Mouse (Mus musculus) heart, adult 2 months (tissue): Measurements from ENCODE around the gene Gnao1. TPM values are rescaled to one million over a fixed set of nuclear protein-coding genes. Genes with fewer than 3 reads are reported as not detected.

Source experiments
- DNase-seq, 2 experiments: peaks; one replicate each; pipeline ENCODE4 v3.0.0; 2021
- H3K27ac ChIP-seq: fragments of 200-600 bp; 2 replicates; pipeline ENCODE4 v1.8.1; 2022
- H3K27me3 ChIP-seq: fragments of 200-500 bp; 2 replicates; pipeline ENCODE4 v1.6.1; 2012; ENCODE audit warnings: mild to moderate bottlenecking, low read length, inconsistent platforms, mixed read lengths; ENCODE audit not compliant: control insufficient read depth, insufficient read depth
- H3K36me3 ChIP-seq: fragments of 200-500 bp; 2 replicates; pipeline ENCODE4 v1.6.1; 2012; ENCODE audit warnings: low read length, inconsistent platforms; ENCODE audit not compliant: control insufficient read depth, insufficient read depth
- H3K4me1 ChIP-seq: fragments of 200-500 bp; 2 replicates; pipeline ENCODE4 v1.6.1; 2011; ENCODE audit warnings: low read length; ENCODE audit not compliant: control insufficient read depth, insufficient read depth
- H3K4me3 ChIP-seq: fragments of 200-600 bp; 2 replicates; pipeline ENCODE4 v1.8.1; 2022
- H3K79me2 ChIP-seq: fragments of 200-500 bp; replicated peaks from 2 replicates; pipeline ENCODE4 v1.6.1; 2012; ENCODE audit warnings: mild to moderate bottlenecking, inconsistent platforms, low read length, moderate library complexity, mixed read lengths; ENCODE audit not compliant: control insufficient read depth, insufficient read depth
- H3K9ac ChIP-seq: fragments of 200-500 bp; 2 replicates; pipeline ENCODE4 v1.6.1; 2012; ENCODE audit warnings: low read depth, mild to moderate bottlenecking, control low read depth, inconsistent platforms, low read length, mixed read lengths
- CTCF ChIP-seq: fragments of 200-600 bp; IDR thresholded peaks from 2 replicates; pipeline ENCODE4 v1.8.1; 2022; ENCODE audit warnings: antibody characterized with exemption, mild to moderate bottlenecking, moderate library complexity
- EP300 ChIP-seq: fragments of 200-500 bp; IDR thresholded peaks from 2 replicates; pipeline ENCODE4 v1.6.1; 2011; ENCODE audit warnings: low read depth, low read length, control low read depth; ENCODE audit not compliant: insufficient read depth
- POLR2A ChIP-seq: fragments of 200-500 bp; IDR thresholded peaks from 2 replicates; pipeline ENCODE4 v1.6.1; 2011; ENCODE audit warnings: mild to moderate bottlenecking, low read depth, low read length, control low read depth; ENCODE audit not compliant: insufficient read depth
- WGBS: fragments of 180-500 bp; shearing (Covaris S2); methylation state at CpG from one replicate; pipeline ENCODE4 v1.1.7; 2018; 5-methylcytosine and 5-hydroxymethylcytosine counted together
- intact Hi-C: fragments of 180-260 bp; cut with DNase I; formaldehyde crosslinking; loops from one replicate; pipeline ENCODE4 v1.15.1; 2025
- polyA plus RNA-seq: library from polyadenylated mRNA; depleted of rRNA; stranded (reverse); fragments of >200 nt; gene quantifications from 2 replicates; pipeline ENCODE4 v1.2.3, GENCODE M21; 2012
- total RNA-seq, 2 experiments: library from RNA; stranded (reverse); gene quantifications; 2 replicates each; pipeline ENCODE4 v1.2.3; 2021

Gene Gnao1
- total and polyA plus RNA-seq, 3 experiments, result 22.4 to 28.3 (median 23.7) TPM

DNA sequence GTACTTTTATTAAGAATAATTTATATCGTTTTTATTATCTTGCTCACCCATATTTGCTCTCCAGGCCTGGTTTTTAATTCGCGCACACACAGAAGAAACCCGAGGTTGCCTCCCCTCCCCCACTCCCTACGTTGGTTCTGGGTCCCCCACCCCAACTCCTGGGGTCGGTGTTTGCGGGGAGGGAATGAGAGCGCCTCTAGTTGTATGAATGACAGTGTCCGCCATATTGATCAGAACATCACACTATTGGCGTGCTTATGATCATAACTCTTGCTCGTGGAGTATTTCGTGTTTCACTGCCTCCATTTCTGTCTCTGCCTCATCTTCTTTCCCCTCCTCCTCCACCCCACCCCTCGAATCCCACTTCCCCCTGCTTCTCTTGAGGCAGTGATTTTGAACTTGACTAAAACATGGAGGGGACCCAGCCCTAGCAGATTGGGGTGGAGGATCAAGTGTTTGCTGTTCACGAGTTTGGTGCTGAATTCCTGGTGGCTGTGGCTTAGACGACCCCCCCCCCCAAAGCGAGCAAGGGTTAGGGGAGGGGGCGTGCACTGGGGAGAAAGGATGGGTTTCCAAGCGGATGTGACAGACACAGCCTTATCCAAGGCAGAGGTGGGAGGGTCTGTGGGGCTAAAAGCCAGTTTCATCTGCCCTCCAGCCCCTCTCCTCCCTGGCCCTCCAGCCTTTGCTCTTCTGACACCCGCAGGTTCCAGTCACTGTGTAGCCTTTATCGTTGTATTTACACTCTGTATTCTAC is 2.1 kb downstream of the Gnao1 start:
- Histone ChIP-seq H3K79me2 (no peaks in the 10 kb centered on the region), H3K27ac (no peak overlapping the region), H3K9ac (no peak overlapping the region), H3K36me3 (no peaks in the 10 kb centered on the region), H3K4me1 (no peaks in the 10 kb centered on the region; the same call in 1 of the 2 replicates), H3K27me3 (no peaks in the 10 kb centered on the region), H3K4me3 (peak overlapping the region; percentile 58)
- 24% methylated on average over 20 of the region's 20 CpGs for WGBS
- intact Hi-C loops, result loop anchor here (5.0 kb wide), 1 partner anchor 120 kb away; no protein-coding TSS in a partner anchor
- TF ChIP-seq POLR2A, result no peak
- no peak for TF ChIP-seq EP300
- no peak for TF ChIP-seq CTCF
- no peak for DNase-seq

DNA sequence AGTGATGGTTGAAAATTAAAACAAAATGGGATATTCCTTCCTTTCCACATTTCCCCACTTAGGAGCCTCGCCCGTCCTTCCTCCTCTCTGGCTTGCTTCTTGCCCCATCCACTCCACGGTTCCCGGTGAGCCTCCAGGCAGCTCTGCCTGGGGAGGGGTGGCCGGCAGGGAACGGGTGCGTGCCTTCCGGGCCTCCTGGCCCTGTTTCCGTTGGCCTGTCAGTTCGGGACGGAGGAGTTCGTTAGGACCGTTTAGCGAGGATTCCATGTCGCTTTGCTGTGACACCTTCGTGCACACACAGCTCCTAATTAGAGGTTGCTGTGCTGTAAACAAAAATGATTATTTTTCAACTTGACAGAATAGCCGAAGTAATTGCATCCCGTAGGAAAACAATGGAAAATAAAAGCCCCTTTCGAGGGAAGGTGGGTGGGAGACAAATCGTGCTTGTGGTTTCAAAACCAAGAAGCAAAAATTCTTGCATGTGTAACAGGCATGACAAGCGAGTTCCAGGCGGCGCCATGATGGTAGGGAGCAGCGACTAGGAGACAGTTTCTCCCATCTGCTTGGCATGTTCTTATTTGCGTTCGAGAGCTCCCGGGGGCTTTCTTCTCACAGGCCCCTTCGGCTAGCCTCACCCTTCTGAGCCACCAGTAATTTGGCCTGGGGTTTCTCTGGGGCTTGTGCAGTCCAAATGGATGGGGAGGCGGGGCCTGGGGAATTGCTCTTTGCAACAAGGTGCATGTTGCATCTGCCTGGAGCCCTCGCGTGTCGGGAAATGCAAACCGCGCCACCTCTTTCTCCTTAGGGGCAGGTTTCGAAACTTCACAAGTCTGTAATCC is 3.0 kb downstream of the Gnao1 start:
- Histone ChIP-seq H3K27ac (no peak overlapping the region), H3K27me3 (no peaks in the 10 kb centered on the region), H3K4me3 (peak overlapping the region; percentile 34), H3K9ac (peak overlapping the region; percentile 44; the same call in 1 of the 2 replicates), H3K4me1 (no peaks in the 10 kb centered on the region; the same call in 1 of the 2 replicates), H3K36me3 (no peaks in the 10 kb centered on the region), H3K79me2 (no peaks in the 10 kb centered on the region)
- WGBS, result 19% methylated on average over 35 of the region's 35 CpGs
- TF ChIP-seq CTCF, result no peak
- no peak for TF ChIP-seq EP300
- TF ChIP-seq POLR2A, result no peak
- DNase-seq, result no peak
- intact Hi-C loops, result loop anchor here (5.0 kb wide), 1 partner anchor 120 kb away; no protein-coding TSS in a partner anchor

DNA sequence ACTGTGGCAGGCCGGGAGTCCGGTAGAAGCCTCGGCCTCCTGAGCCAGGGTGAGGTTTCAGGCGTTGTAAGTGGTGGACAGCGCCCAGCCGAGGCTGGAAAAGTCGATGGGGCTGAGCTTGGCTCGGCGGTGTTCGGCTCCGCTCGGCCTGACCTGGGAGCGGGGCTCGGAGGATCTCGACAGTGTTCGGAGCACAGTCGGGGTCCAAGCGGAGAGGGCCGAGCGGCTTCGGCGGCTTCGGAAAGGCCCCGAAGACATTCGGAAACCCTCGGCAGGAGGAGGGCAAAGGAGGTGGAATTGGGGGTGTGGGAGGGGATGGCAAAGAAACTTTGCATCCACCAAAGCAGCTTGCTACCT is 3.6 kb downstream of the Gnao1 start:
- intact Hi-C loops, result loop anchor here (5.0 kb wide), 1 partner anchor 119 kb away; no protein-coding TSS in a partner anchor
- Histone ChIP-seq H3K9ac (peak overlapping the region; percentile 44; the same call in 1 of the 2 replicates), H3K27me3 (no peaks in the 10 kb centered on the region), H3K4me3 (peak overlapping the region; percentile 34), H3K4me1 (no peaks in the 10 kb centered on the region; the same call in none of the 2 replicates), H3K79me2 (no peaks in the 10 kb centered on the region), H3K27ac (no peak overlapping the region), H3K36me3 (no peaks in the 10 kb centered on the region)
- peak; percentile 86 to 89 for DNase-seq
- WGBS, result 4% methylated on average over 26 of the region's 26 CpGs
- TF ChIP-seq CTCF (no peak), POLR2A (no peak), EP300 (no peak)

DNA sequence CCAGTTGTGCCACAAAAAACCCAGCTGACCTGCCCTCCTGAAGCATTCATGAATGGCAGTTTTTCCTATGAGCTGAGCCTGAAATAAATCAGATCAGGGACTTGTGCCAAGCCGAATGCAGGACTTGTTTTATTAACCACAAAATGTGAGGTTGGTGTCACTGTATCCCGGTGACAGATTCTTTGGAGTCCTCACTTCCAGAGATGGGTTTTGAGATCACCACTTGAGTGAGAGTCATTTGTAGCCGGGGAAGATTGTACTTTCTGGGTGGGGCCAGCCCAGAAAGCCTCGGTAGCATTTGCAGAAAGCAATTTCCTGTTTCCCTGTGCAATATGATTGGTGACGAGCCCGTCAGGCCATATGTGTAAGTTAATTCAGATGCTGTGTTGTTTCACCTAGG is 4.5 kb downstream of the Gnao1 start:
- no peaks in the 10 kb centered on the region for H3K27me3 ChIP-seq
- intact Hi-C loops, result loop anchor here (5.0 kb wide), 1 partner anchor 118 kb away; no protein-coding TSS in a partner anchor
- H3K36me3 ChIP-seq, result no peaks in the 10 kb centered on the region
- H3K79me2 ChIP-seq, result no peaks in the 10 kb centered on the region
- WGBS, result 61% methylated on average over 6 of the region's 6 CpGs
- H3K27ac ChIP-seq, result no peak overlapping the region
- no peak overlapping the region for H3K4me3 ChIP-seq
- no peak for DNase-seq
- no peak for TF ChIP-seq CTCF
- TF ChIP-seq POLR2A, result no peak
- no peak for TF ChIP-seq EP300
- H3K4me1 ChIP-seq, result no peaks in the 10 kb centered on the region; the same call in none of the 2 replicates
- H3K9ac ChIP-seq, result no peak overlapping the region

DNA sequence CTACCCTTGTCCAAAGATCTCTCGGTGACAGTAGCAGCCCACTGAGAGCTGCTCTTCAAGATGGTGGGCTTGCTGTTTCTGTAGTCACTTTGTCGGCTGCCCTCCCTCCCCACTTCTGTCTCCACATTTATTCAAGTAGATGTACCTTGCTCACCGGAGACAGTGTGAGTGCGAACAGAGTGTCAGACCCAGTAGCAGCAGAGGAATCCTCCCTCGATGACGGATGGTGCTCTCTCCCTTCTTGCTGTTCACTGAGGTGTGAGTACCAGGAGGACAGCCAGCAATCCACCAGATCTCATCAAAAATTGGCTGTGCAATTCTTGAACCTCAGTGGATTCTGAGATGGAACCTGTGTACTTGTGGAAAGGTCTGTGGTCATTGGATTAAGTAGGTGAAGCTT is 6.5 kb downstream of the Gnao1 start:
- Histone ChIP-seq H3K79me2 (no peaks in the 10 kb centered on the region), H3K4me1 (no peaks in the 10 kb centered on the region; the same call in 1 of the 2 replicates), H3K36me3 (no peaks in the 10 kb centered on the region), H3K27me3 (no peaks in the 10 kb centered on the region), H3K4me3 (no peak overlapping the region), H3K27ac (no peak overlapping the region), H3K9ac (no peak overlapping the region)
- DNase-seq, result no peak
- 78% methylated on average over 6 of the region's 6 CpGs for WGBS
- intact Hi-C loops, result no loop called here
- TF ChIP-seq POLR2A (no peak), EP300 (no peak), CTCF (no peak)

DNA sequence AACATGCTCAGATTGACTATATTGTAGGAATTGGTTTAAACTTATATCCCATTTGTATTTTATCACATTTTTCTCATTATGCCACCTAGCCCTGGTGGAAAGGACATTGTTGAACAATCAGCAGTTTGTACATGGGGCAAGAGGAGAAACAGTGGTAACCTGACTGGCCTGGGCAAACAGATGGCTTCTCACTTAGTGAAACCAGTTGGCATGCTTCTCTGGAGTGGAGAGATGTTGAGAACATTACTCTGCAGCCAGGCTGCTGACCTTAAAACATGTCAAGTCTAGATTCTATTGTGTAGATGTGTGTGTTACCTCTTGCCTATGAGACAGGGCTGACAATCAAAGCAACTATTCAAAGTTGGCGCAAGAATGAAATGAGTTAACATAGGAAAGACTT is 7.6 kb downstream of the Gnao1 start:
- no peaks in the 10 kb centered on the region for H3K36me3 ChIP-seq
- no peak for DNase-seq
- intact Hi-C loops, result no loop called here
- H3K27me3 ChIP-seq, result no peaks in the 10 kb centered on the region
- no peak overlapping the region for H3K4me3 ChIP-seq
- no peak overlapping the region for H3K9ac ChIP-seq
- H3K27ac ChIP-seq, result no peak overlapping the region
- H3K79me2 ChIP-seq, result no peaks in the 10 kb centered on the region
- peaks cover 3% of the 10 kb centered on the region; the same call in 1 of the 2 replicates for H3K4me1 ChIP-seq
- TF ChIP-seq POLR2A, result no peak
- no peak for TF ChIP-seq EP300
- no peak for TF ChIP-seq CTCF
- 94% methylated on average over 1 of the region's 1 CpGs for WGBS
